Mouse (Mus musculus) spleen, adult 2 months (tissue): Measurements from ENCODE around the gene Mettl11b.

Experiments used
- CTCF ChIP-seq: fragments of 200-500 bp; IDR thresholded peaks from 2 replicates; pipeline ENCODE4 v1.5.1; 2011; ENCODE audit warnings: mild to moderate bottlenecking, inconsistent platforms; ENCODE audit not compliant: insufficient read depth, insufficient read length, insufficient replicate concordance; ENCODE audit errors: extremely low read depth
- POLR2A ChIP-seq: fragments of 200-500 bp; IDR thresholded peaks from 2 replicates; pipeline ENCODE4 v1.6.1; 2011; ENCODE audit warnings: low read depth, low read length, inconsistent platforms

GRCm38 (mm10) chr1:163672866-163673265 is 52.2 kb downstream of the Mettl11b start:
- TF ChIP-seq CTCF (no peak), POLR2A (no peak)
